Mouse (Mus musculus): ENCODE results near the gene Mknk2. TPM values are rescaled to one million over a fixed set of nuclear protein-coding genes. Genes with fewer than 3 reads are reported as not detected.
A peak's percentile ranks its signal among the peaks of the same experiment; 100 is the strongest.

Gene Mknk2
- polyA plus RNA-seq, 1 experiment from 2014 or later: 38.4 TPM

GRCm38 (mm10) chr10:80677128-80677875, 610 bp downstream of the Mknk2 start:
- no peak for TF ChIP-seq CTCF (IDR thresholded peaks at IDR 0.05; ENCODE audit: low read depth)
- Histone ChIP-seq H3K4me3 (ENCODE audit: low read depth, low read length) (peak overlapping the region; percentile 80), H3K4me1 (replicated peaks; ENCODE audit: control insufficient read depth, insufficient read depth, low read length) (peaks cover 25% of the 10 kb centered on the region), H3K9ac (ENCODE audit: low read depth, low read length) (peak overlapping the region; percentile 47), H3K4me2 (replicated peaks; ENCODE audit: low read depth) (peak overlapping the region; percentile 66), H3K27me3 (replicated peaks; ENCODE audit: control insufficient read depth, insufficient read depth, low read length) (no peaks in the 10 kb centered on the region), H3K27ac (ENCODE audit: low read depth, low read length) (peak overlapping the region; percentile 96), H3K9me3 (ENCODE audit: control insufficient read depth) (no peaks in the 10 kb centered on the region), H3K36me3 (ENCODE audit: control insufficient read depth, insufficient read depth) (0 out of 2 replicates have a peak, but pooled peaks cover 5% of the 10 kb centered on the region)
- WGBS: 17% methylated on average over 9 of the region's 9 CpGs
- ATAC-seq: no peak

- under 1% methylated on average over 71 of the region's 78 CpGs for WGBS
- H3K4me1 ChIP-seq (replicated peaks; ENCODE audit: control insufficient read depth, insufficient read depth, low read length): peaks cover 25% of the 10 kb centered on the region
- no peak for TF ChIP-seq CTCF (IDR thresholded peaks at IDR 0.05; ENCODE audit: low read depth)
Observed at GRCm38 (mm10) chr10:80676198-80676928, 1.5 kb downstream of the Mknk2 start.

GRCm38 (mm10) chr10:80675405-80676197, 2.3 kb downstream of the Mknk2 start:
- Histone ChIP-seq H3K4me3 (ENCODE audit: low read depth, low read length) (peak overlapping the region; percentile 80), H3K4me1 (replicated peaks; ENCODE audit: control insufficient read depth, insufficient read depth, low read length) (peaks cover 25% of the 10 kb centered on the region), H3K9me3 (ENCODE audit: control insufficient read depth) (no peaks in the 10 kb centered on the region), H3K27ac (ENCODE audit: low read depth, low read length) (peak overlapping the region; percentile 79), H3K9ac (ENCODE audit: low read depth, low read length) (peak overlapping the region; percentile 89), H3K27me3 (replicated peaks; ENCODE audit: control insufficient read depth, insufficient read depth, low read length) (no peaks in the 10 kb centered on the region), H3K4me2 (replicated peaks; ENCODE audit: low read depth) (peak overlapping the region; percentile 91), H3K36me3 (ENCODE audit: control insufficient read depth, insufficient read depth) (peaks cover 22% of the 10 kb centered on the region)
- ATAC-seq: peak; percentile 3; the same call in 1 of the 2 replicates
- 0 out of 2 replicates have a peak, but pooled peaks have one; percentile 25 for TF ChIP-seq CTCF (IDR thresholded peaks at IDR 0.05; ENCODE audit: low read depth)
- WGBS: 0% methylated on average over 50 of the region's 54 CpGs

More at GRCm38 (mm10) chr10:80676198-80676928, 1.5 kb downstream of the Mknk2 start:
- Histone ChIP-seq H3K4me3 (ENCODE audit: low read depth, low read length) (peak overlapping the region; percentile 80), H3K9me3 (ENCODE audit: control insufficient read depth) (no peaks in the 10 kb centered on the region), H3K9ac (ENCODE audit: low read depth, low read length) (peak overlapping the region; percentile 89), H3K27me3 (replicated peaks; ENCODE audit: control insufficient read depth, insufficient read depth, low read length) (no peaks in the 10 kb centered on the region), H3K36me3 (ENCODE audit: control insufficient read depth, insufficient read depth) (peaks cover 14% of the 10 kb centered on the region), H3K27ac (ENCODE audit: low read depth, low read length) (peak overlapping the region; percentile 96), H3K4me2 (replicated peaks; ENCODE audit: low read depth) (peak overlapping the region; percentile 91)
- peak; percentile 89 for ATAC-seq

GRCm38 (mm10) chr10:80674851-80675404, 3.0 kb downstream of the Mknk2 start:
- Histone ChIP-seq H3K9ac (ENCODE audit: low read depth, low read length) (peak overlapping the region; percentile 89), H3K4me2 (replicated peaks; ENCODE audit: low read depth) (peak overlapping the region; percentile 91), H3K4me3 (ENCODE audit: low read depth, low read length) (peak overlapping the region; percentile 80), H3K9me3 (ENCODE audit: control insufficient read depth) (no peaks in the 10 kb centered on the region), H3K36me3 (ENCODE audit: control insufficient read depth, insufficient read depth) (peaks cover 29% of the 10 kb centered on the region), H3K27me3 (replicated peaks; ENCODE audit: control insufficient read depth, insufficient read depth, low read length) (no peaks in the 10 kb centered on the region), H3K4me1 (replicated peaks; ENCODE audit: control insufficient read depth, insufficient read depth, low read length) (peaks cover 25% of the 10 kb centered on the region), H3K27ac (ENCODE audit: low read depth, low read length) (peak overlapping the region; percentile 79)
- ATAC-seq: no peak
- WGBS: 7% methylated on average over 6 of the region's 6 CpGs
- no peak for TF ChIP-seq CTCF (IDR thresholded peaks at IDR 0.05; ENCODE audit: low read depth)

- Histone ChIP-seq H3K4me3 (ENCODE audit: low read depth, low read length) (peak overlapping the region; percentile 80; the same call in 1 of the 2 replicates), H3K4me2 (replicated peaks; ENCODE audit: low read depth) (peak overlapping the region; percentile 91), H3K27me3 (replicated peaks; ENCODE audit: control insufficient read depth, insufficient read depth, low read length) (no peaks in the 10 kb centered on the region), H3K36me3 (ENCODE audit: control insufficient read depth, insufficient read depth) (peaks cover 36% of the 10 kb centered on the region), H3K4me1 (replicated peaks; ENCODE audit: control insufficient read depth, insufficient read depth, low read length) (peaks cover 25% of the 10 kb centered on the region), H3K27ac (ENCODE audit: low read depth, low read length) (peak overlapping the region; percentile 35; the same call in 1 of the 2 replicates), H3K9me3 (ENCODE audit: control insufficient read depth) (no peaks in the 10 kb centered on the region), H3K9ac (ENCODE audit: low read depth, low read length) (0 out of 2 replicates have a peak overlapping the region, but pooled peaks have one; percentile 3)
- TF ChIP-seq CTCF (IDR thresholded peaks at IDR 0.05; ENCODE audit: low read depth): no peak
- no peak for ATAC-seq
- WGBS: 43% methylated on average over 5 of the region's 5 CpGs
Observed at GRCm38 (mm10) chr10:80674161-80674711, 3.7 kb downstream of the Mknk2 start.
